Mouse (Mus musculus) midbrain, embryonic 11.5 days (tissue): ENCODE measurements at regions not wholly inside any gene's neighbourhood (a gene's known extent, or its start where the extent isn't known, plus 50 kb on each side); places are given as distances from the start of the nearest gene placed in this dataset.
"Not testable (repeated sequence)": the region's sequence is repeated elsewhere in the genome, so short reads cannot be mapped to it uniquely, and the experiment has no call there.

Source experiments
- ATAC-seq: fragments of 200-750 bp; cut with Nextera tagmentation; 2 replicates; pipeline ENCODE4 v1.8.0; 2017; ENCODE audit warnings: moderate TSS enrichment, moderate library complexity; ENCODE audit not compliant: low FRiP score
- DNase-seq: peaks from one replicate; pipeline ENCODE4 v3.0.0; 2015; ENCODE audit warnings: low spot score; ENCODE audit errors: missing footprints
- H3K27ac ChIP-seq: fragments of 300-500 bp; sonication (generic); 2 replicates; pipeline ENCODE4 v1.5.1; 2014; ENCODE audit warnings: low read depth, low read length
- H3K27me3 ChIP-seq: fragments of 300-500 bp; sonication (generic); 2 replicates; pipeline ENCODE4 v1.6.1; 2014; ENCODE audit warnings: mild to moderate bottlenecking, low read length, moderate library complexity, mixed read lengths; ENCODE audit not compliant: control insufficient read depth, insufficient read depth
- H3K36me3 ChIP-seq: fragments of 300-500 bp; sonication (generic); 2 replicates; pipeline ENCODE4 v1.6.1; 2014; ENCODE audit warnings: mild to moderate bottlenecking, low read length, moderate library complexity, mixed read lengths; ENCODE audit not compliant: control insufficient read depth, insufficient read depth
- H3K4me1 ChIP-seq: fragments of 300-500 bp; sonication (generic); 2 replicates; pipeline ENCODE4 v1.6.1; 2014; ENCODE audit warnings: low read length; ENCODE audit not compliant: control insufficient read depth, insufficient read depth
- H3K4me2 ChIP-seq: fragments of 300-500 bp; sonication (generic); 2 replicates; pipeline ENCODE4 v1.6.1; 2014; ENCODE audit warnings: mild to moderate bottlenecking, moderate library complexity
- H3K4me3 ChIP-seq: fragments of 300-500 bp; sonication (generic); 2 replicates; pipeline ENCODE4 v1.5.1; 2014; ENCODE audit warnings: low read depth, low read length
- H3K9ac ChIP-seq: fragments of 300-500 bp; sonication (generic); 2 replicates; pipeline ENCODE4 v1.6.1; 2014; ENCODE audit warnings: low read length
- H3K9me3 ChIP-seq: fragments of 300-500 bp; sonication (generic); 2 replicates; pipeline ENCODE4 v1.6.1; 2016; ENCODE audit warnings: low read length; ENCODE audit not compliant: control insufficient read depth
- WGBS: fragments of 180-500 bp; shearing (Covaris S2); extraction: QIAGEN DNeasy Blood & Tissue Kit; methylation state at CpG from one replicate; pipeline ENCODE4 v1.1.7; 2014; 5-methylcytosine and 5-hydroxymethylcytosine counted together

DNA sequence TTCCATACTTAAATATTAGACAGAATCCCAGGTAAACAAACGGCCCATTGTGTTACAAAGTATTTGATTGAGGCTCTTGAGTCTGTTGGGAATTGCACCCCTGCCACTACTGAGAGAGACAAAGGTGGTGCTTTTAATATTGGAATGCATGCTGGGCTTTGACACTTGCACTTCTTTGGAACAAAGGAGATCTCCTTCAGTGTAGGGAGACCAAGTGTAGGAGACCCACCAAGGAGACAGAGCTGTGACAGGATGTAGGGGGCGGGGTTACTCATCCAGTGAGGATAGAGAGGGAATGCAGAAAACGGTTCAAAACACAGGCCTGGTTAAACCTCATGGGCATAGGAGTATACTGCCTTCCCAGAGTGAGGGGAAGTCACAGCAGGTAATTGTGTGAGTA is 254.0 kb upstream of the Ppp6c start:
- no peak overlapping the region for H3K9ac ChIP-seq
- H3K36me3 ChIP-seq: no peaks in the 10 kb centered on the region
- H3K4me2 ChIP-seq: no peak overlapping the region
- no peaks in the 10 kb centered on the region for H3K9me3 ChIP-seq
- H3K4me1 ChIP-seq: peaks cover 3% of the 10 kb centered on the region
- no peaks in the 10 kb centered on the region for H3K27me3 ChIP-seq
- no peak for DNase-seq
- H3K4me3 ChIP-seq: no peak overlapping the region
- no peak overlapping the region for H3K27ac ChIP-seq
- 0 out of 2 replicates have a peak, but pooled peaks have one; percentile 15 for ATAC-seq
- 57% methylated on average over 3 of the region's 3 CpGs for WGBS

DNA sequence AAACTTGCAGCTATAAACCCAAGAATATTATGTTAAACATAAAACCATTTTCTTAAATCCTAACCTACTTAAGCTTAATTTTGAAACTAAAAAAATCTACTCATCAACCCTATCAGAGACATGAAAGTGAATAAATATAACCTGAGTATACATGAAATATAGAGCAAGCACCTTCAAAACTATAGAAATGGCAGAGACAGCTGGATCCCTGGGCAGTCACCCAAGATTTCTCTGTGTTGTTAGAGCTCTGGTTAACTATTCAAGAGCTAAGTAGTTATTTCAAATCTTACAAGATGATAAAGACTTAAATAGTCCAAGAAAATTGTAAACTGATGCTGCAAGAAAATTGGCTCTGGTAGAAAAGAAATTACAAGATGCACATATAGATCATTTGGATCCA is 246.7 kb upstream of the Ppp6c start:
- not testable (repeated sequence) for ATAC-seq, H3K36me3 ChIP-seq, H3K4me2 ChIP-seq, H3K9me3 ChIP-seq, H3K4me1 ChIP-seq, H3K4me3 ChIP-seq, H3K27me3 ChIP-seq, H3K9ac ChIP-seq, H3K27ac ChIP-seq, DNase-seq
